Mouse (Mus musculus): ENCODE results near the gene Cdhr3.

- TF ChIP-seq CTCF (IDR thresholded peaks at IDR 0.05) (no peak), POLR2A (IDR thresholded peaks at IDR 0.05; ENCODE audit: insufficient read depth, low read depth, low read length) (no peak), EP300 (IDR thresholded peaks at IDR 0.05; ENCODE audit: insufficient read depth, low read depth, low read length) (no peak)
These were observed 3.3 kb upstream of the Cdhr3 start for GRCm38 (mm10) chr12:33096017-33096416.
